Mouse (Mus musculus): Measurements from ENCODE around the gene Pdp2. TPM values are rescaled to one million over a fixed set of nuclear protein-coding genes. Genes with fewer than 3 reads are reported as not detected.
A peak's percentile ranks its signal among the peaks of the same experiment; 100 is the strongest.
"Not testable (repeated sequence)": the region's sequence is repeated elsewhere in the genome, so short reads cannot be mapped to it uniquely, and the experiment has no call there.

The Pdp2 gene
- polyA plus RNA-seq, 1 experiment from 2014 or later = 14.1 TPM

DNA sequence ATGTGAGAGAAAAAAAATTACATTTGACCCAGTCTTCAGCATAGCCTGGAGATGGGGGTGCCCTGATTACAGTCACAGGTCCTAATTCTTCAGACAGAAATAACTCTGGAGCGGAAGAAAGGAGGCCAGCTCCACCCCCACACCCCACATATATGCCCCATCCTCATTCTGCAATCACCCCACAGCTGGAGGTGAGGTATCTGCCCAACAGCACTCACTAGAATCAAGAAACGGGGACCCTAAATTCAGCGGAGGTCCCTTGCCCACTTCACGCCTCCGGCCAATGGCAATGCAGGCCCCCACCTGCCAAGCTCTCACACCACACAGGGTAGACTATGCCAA, 25.8 kb upstream of the Pdp2 start:
- Histone ChIP-seq H3K9me3 (replicated peaks; ENCODE audit: control insufficient read depth, low read length) (no peaks in the 10 kb centered on the region), H3K27ac (replicated peaks; ENCODE audit: low read depth, low read length) (no peak overlapping the region), H3K36me3 (replicated peaks; ENCODE audit: control insufficient read depth, insufficient read depth, low read depth, low read length) (no peaks in the 10 kb centered on the region), H3K4me2 (ENCODE audit: low read depth, low read length) (no peak overlapping the region), H3K4me3 (ENCODE audit: low read depth, low read length) (no peak overlapping the region), H3K9ac (replicated peaks; ENCODE audit: low read length) (no peak overlapping the region), H3K4me1 (ENCODE audit: control insufficient read depth, insufficient read depth, low read length) (no peaks in the 10 kb centered on the region), H3K27me3 (ENCODE audit: control insufficient read depth, insufficient read depth, low read length) (no peaks in the 10 kb centered on the region)
- no peak for DNase-seq (ENCODE audit: low spot score)
- ATAC-seq (replicated peaks; ENCODE audit: insufficient number of reproducible peaks, low FRiP score, low TSS enrichment, low read depth) = 0 out of 2 replicates have a peak, but pooled peaks have one; percentile 40
- WGBS = 95% methylated on average over 5 of the region's 5 CpGs

- H3K4me1 ChIP-seq (ENCODE audit: control insufficient read depth, insufficient read depth, low read length) = no peaks in the 10 kb centered on the region
- DNase-seq (ENCODE audit: low spot score) (peak; percentile 43), ATAC-seq (replicated peaks; ENCODE audit: insufficient number of reproducible peaks, low FRiP score, low TSS enrichment, low read depth) (no peak)
- H3K4me2 ChIP-seq (ENCODE audit: low read depth, low read length) = no peak overlapping the region
- no peaks in the 10 kb centered on the region for H3K27me3 ChIP-seq (ENCODE audit: control insufficient read depth, insufficient read depth, low read length)
- no peak overlapping the region for H3K4me3 ChIP-seq (ENCODE audit: low read depth, low read length)
- H3K36me3 ChIP-seq (replicated peaks; ENCODE audit: control insufficient read depth, insufficient read depth, low read depth, low read length) = no peaks in the 10 kb centered on the region
- no peaks in the 10 kb centered on the region for H3K9me3 ChIP-seq (replicated peaks; ENCODE audit: control insufficient read depth, low read length)
- H3K27ac ChIP-seq (replicated peaks; ENCODE audit: low read depth, low read length) = no peak overlapping the region
- no peak overlapping the region for H3K9ac ChIP-seq (replicated peaks; ENCODE audit: low read length)
- 25% methylated on average over 1 of the region's 1 CpGs for WGBS
Observed at GRCm38 (mm10) chr8:104569559-104569958, 21.7 kb upstream of the Pdp2 start.

GRCm38 (mm10) chr8:104570436-104571343, 20.6 kb upstream of the Pdp2 start:
- 5% methylated on average over 26 of the region's 26 CpGs for WGBS
- Histone ChIP-seq H3K27me3 (ENCODE audit: control insufficient read depth, insufficient read depth, low read length) (no peaks in the 10 kb centered on the region), H3K27ac (replicated peaks; ENCODE audit: low read depth, low read length) (no peak overlapping the region), H3K9me3 (replicated peaks; ENCODE audit: control insufficient read depth, low read length) (no peaks in the 10 kb centered on the region), H3K36me3 (replicated peaks; ENCODE audit: control insufficient read depth, insufficient read depth, low read depth, low read length) (no peaks in the 10 kb centered on the region), H3K9ac (replicated peaks; ENCODE audit: low read length) (peak overlapping the region; percentile 42), H3K4me3 (ENCODE audit: low read depth, low read length) (peak overlapping the region; percentile 26), H3K4me1 (ENCODE audit: control insufficient read depth, insufficient read depth, low read length) (no peaks in the 10 kb centered on the region), H3K4me2 (ENCODE audit: low read depth, low read length) (peak overlapping the region; percentile 57)
- ATAC-seq (replicated peaks; ENCODE audit: insufficient number of reproducible peaks, low FRiP score, low TSS enrichment, low read depth) (peak; percentile 73; the same call in 1 of the 2 replicates), DNase-seq (ENCODE audit: low spot score) (peak; percentile 92)

GRCm38 (mm10) chr8:104576820-104577219, 14.4 kb upstream of the Pdp2 start:
- Histone ChIP-seq H3K4me2 (ENCODE audit: low read depth, low read length) (no peak overlapping the region), H3K36me3 (replicated peaks; ENCODE audit: control insufficient read depth, insufficient read depth, low read depth, low read length) (no peaks in the 10 kb centered on the region), H3K4me3 (ENCODE audit: low read depth, low read length) (no peak overlapping the region), H3K9ac (replicated peaks; ENCODE audit: low read length) (no peak overlapping the region), H3K4me1 (ENCODE audit: control insufficient read depth, insufficient read depth, low read length) (no peaks in the 10 kb centered on the region), H3K27ac (replicated peaks; ENCODE audit: low read depth, low read length) (no peak overlapping the region), H3K27me3 (ENCODE audit: control insufficient read depth, insufficient read depth, low read length) (no peaks in the 10 kb centered on the region), H3K9me3 (replicated peaks; ENCODE audit: control insufficient read depth, low read length) (no peaks in the 10 kb centered on the region)
- DNase-seq (ENCODE audit: low spot score) (no peak), ATAC-seq (replicated peaks; ENCODE audit: insufficient number of reproducible peaks, low FRiP score, low TSS enrichment, low read depth) (no peak)
- WGBS = 87% methylated on average over 3 of the region's 3 CpGs

- WGBS = 79% methylated on average over 17 of the region's 17 CpGs
- H3K27me3 ChIP-seq (ENCODE audit: control insufficient read depth, insufficient read depth, low read length); H3K4me1 ChIP-seq (ENCODE audit: control insufficient read depth, insufficient read depth, low read length); H3K9ac ChIP-seq (replicated peaks; ENCODE audit: low read length); H3K36me3 ChIP-seq (replicated peaks; ENCODE audit: control insufficient read depth, insufficient read depth, low read depth, low read length); H3K9me3 ChIP-seq (replicated peaks; ENCODE audit: control insufficient read depth, low read length); DNase-seq (ENCODE audit: low spot score); H3K27ac ChIP-seq (replicated peaks; ENCODE audit: low read depth, low read length); H3K4me2 ChIP-seq (ENCODE audit: low read depth, low read length); ATAC-seq (replicated peaks; ENCODE audit: insufficient number of reproducible peaks, low FRiP score, low TSS enrichment, low read depth); H3K4me3 ChIP-seq (ENCODE audit: low read depth, low read length): not testable (repeated sequence)
Observed at GRCm38 (mm10) chr8:104577606-104578005, 13.6 kb upstream of the Pdp2 start.

- H3K4me1 ChIP-seq (ENCODE audit: control insufficient read depth, insufficient read depth, low read length) = no peaks in the 10 kb centered on the region
- WGBS = 67% methylated on average over 1 of the region's 1 CpGs
Observed at GRCm38 (mm10) chr8:104584522-104584921, 6.7 kb upstream of the Pdp2 start.

GRCm38 (mm10) chr8:104590284-104590683, 967 bp upstream of the Pdp2 start:
- WGBS = 92% methylated on average over 3 of the region's 3 CpGs
- DNase-seq (ENCODE audit: low spot score) = no peak
- no peak for ATAC-seq (replicated peaks; ENCODE audit: insufficient number of reproducible peaks, low FRiP score, low TSS enrichment, low read depth)
- no peak overlapping the region for H3K9ac ChIP-seq (replicated peaks; ENCODE audit: low read length)
- no peaks in the 10 kb centered on the region for H3K9me3 ChIP-seq (replicated peaks; ENCODE audit: control insufficient read depth, low read length)
- no peaks in the 10 kb centered on the region for H3K4me1 ChIP-seq (ENCODE audit: control insufficient read depth, insufficient read depth, low read length)
- no peaks in the 10 kb centered on the region for H3K27me3 ChIP-seq (ENCODE audit: control insufficient read depth, insufficient read depth, low read length)
- H3K36me3 ChIP-seq (replicated peaks; ENCODE audit: control insufficient read depth, insufficient read depth, low read depth, low read length) = peaks cover 8% of the 10 kb centered on the region
- no peak overlapping the region for H3K4me3 ChIP-seq (ENCODE audit: low read depth, low read length)
- no peak overlapping the region for H3K4me2 ChIP-seq (ENCODE audit: low read depth, low read length)
- no peak overlapping the region for H3K27ac ChIP-seq (replicated peaks; ENCODE audit: low read depth, low read length)

More at GRCm38 (mm10) chr8:104584522-104584921, 6.7 kb upstream of the Pdp2 start:
- Histone ChIP-seq H3K4me2 (ENCODE audit: low read depth, low read length) (no peak overlapping the region), H3K4me3 (ENCODE audit: low read depth, low read length) (no peak overlapping the region), H3K36me3 (replicated peaks; ENCODE audit: control insufficient read depth, insufficient read depth, low read depth, low read length) (no peaks in the 10 kb centered on the region), H3K27ac (replicated peaks; ENCODE audit: low read depth, low read length) (no peak overlapping the region), H3K9me3 (replicated peaks; ENCODE audit: control insufficient read depth, low read length) (no peaks in the 10 kb centered on the region), H3K9ac (replicated peaks; ENCODE audit: low read length) (no peak overlapping the region), H3K27me3 (ENCODE audit: control insufficient read depth, insufficient read depth, low read length) (no peaks in the 10 kb centered on the region)
- no peak for DNase-seq (ENCODE audit: low spot score)
- ATAC-seq (replicated peaks; ENCODE audit: insufficient number of reproducible peaks, low FRiP score, low TSS enrichment, low read depth) = no peak

- H3K4me1 ChIP-seq (ENCODE audit: control insufficient read depth, insufficient read depth, low read length) = no peaks in the 10 kb centered on the region
- H3K4me2 ChIP-seq (ENCODE audit: low read depth, low read length) = peak overlapping the region; percentile 77
- H3K9ac ChIP-seq (replicated peaks; ENCODE audit: low read length) = peak overlapping the region; percentile 50
- H3K9me3 ChIP-seq (replicated peaks; ENCODE audit: control insufficient read depth, low read length) = no peaks in the 10 kb centered on the region
- H3K36me3 ChIP-seq (replicated peaks; ENCODE audit: control insufficient read depth, insufficient read depth, low read depth, low read length) = peaks cover 8% of the 10 kb centered on the region
- no peak overlapping the region for H3K27ac ChIP-seq (replicated peaks; ENCODE audit: low read depth, low read length)
- WGBS = 2% methylated on average over 9 of the region's 9 CpGs
- H3K27me3 ChIP-seq (ENCODE audit: control insufficient read depth, insufficient read depth, low read length) = no peaks in the 10 kb centered on the region
- peak overlapping the region; percentile 45 for H3K4me3 ChIP-seq (ENCODE audit: low read depth, low read length)
- ATAC-seq (replicated peaks; ENCODE audit: insufficient number of reproducible peaks, low FRiP score, low TSS enrichment, low read depth) (no peak), DNase-seq (ENCODE audit: low spot score) (no peak)
Observed at GRCm38 (mm10) chr8:104591856-104592255, 605 bp downstream of the Pdp2 start.
